Mouse (Mus musculus) liver, adult 2 months (tissue): ENCODE results near the gene Ifna5.
"Not testable (repeated sequence)": the region's sequence is repeated elsewhere in the genome, so short reads cannot be mapped to it uniquely, and the experiment has no call there.

Source experiments
- CTCF ChIP-seq: fragments of 200-500 bp; IDR thresholded peaks from 2 replicates; pipeline ENCODE4 v1.5.1; 2011; ENCODE audit warnings: low read depth, low read length, control low read depth
- POLR2A ChIP-seq: fragments of 200-500 bp; IDR thresholded peaks from 2 replicates; pipeline ENCODE4 v1.6.1; 2011; ENCODE audit warnings: low read length, control low read depth; ENCODE audit not compliant: insufficient read depth; ENCODE audit errors: extremely low read depth

- not testable (repeated sequence) for TF ChIP-seq CTCF, POLR2A
Measured at GRCm38 (mm10) chr4:88791250-88791649, 44.1 kb upstream of the Ifna5 start, which contains the start of gene Gm13278.
